Mouse (Mus musculus) embryonic facial prominence, embryonic 11.5 days (tissue): ENCODE measurements around the gene Mrps7. TPM values are rescaled to one million over a fixed set of nuclear protein-coding genes. Genes with fewer than 3 reads are reported as not detected.
"Not testable (repeated sequence)": the region's sequence is repeated elsewhere in the genome, so short reads cannot be mapped to it uniquely, and the experiment has no call there.

Experiments used
- ATAC-seq: fragments of 200-750 bp; cut with Nextera tagmentation; replicated peaks from 2 replicates; pipeline ENCODE4 v1.8.0; 2017; ENCODE audit warnings: low read depth; ENCODE audit not compliant: insufficient number of reproducible peaks, low FRiP score, low TSS enrichment
- DNase-seq: peaks from one replicate; pipeline ENCODE4 v3.0.0-alpha.2; 2015; ENCODE audit warnings: low spot score
- H3K27ac ChIP-seq: fragments of 300-500 bp; sonication (generic); replicated peaks from 2 replicates; pipeline ENCODE4 v1.5.1; 2014; ENCODE audit warnings: mild to moderate bottlenecking, low read depth, low read length, control low read depth
- H3K27me3 ChIP-seq: fragments of 300-500 bp; sonication (generic); 2 replicates; pipeline ENCODE4 v1.6.1; 2014; ENCODE audit warnings: mild to moderate bottlenecking, low read length, moderate library complexity, mixed read lengths; ENCODE audit not compliant: control insufficient read depth, insufficient read depth
- H3K36me3 ChIP-seq: fragments of 300-500 bp; sonication (generic); replicated peaks from 2 replicates; pipeline ENCODE4 v1.6.1; 2014; ENCODE audit warnings: low read depth, mild to moderate bottlenecking, low read length, moderate library complexity, mixed read lengths; ENCODE audit not compliant: control insufficient read depth, insufficient read depth
- H3K4me1 ChIP-seq: fragments of 300-500 bp; sonication (generic); 2 replicates; pipeline ENCODE4 v1.6.1; 2014; ENCODE audit warnings: low read length, mixed read lengths; ENCODE audit not compliant: control insufficient read depth, insufficient read depth
- H3K4me2 ChIP-seq: fragments of 300-500 bp; sonication (generic); 2 replicates; pipeline ENCODE4 v1.6.1; 2014; ENCODE audit warnings: low read depth, mild to moderate bottlenecking, control low read depth, low read length, moderate library complexity
- H3K4me3 ChIP-seq: fragments of 300-500 bp; sonication (generic); 2 replicates; pipeline ENCODE4 v1.5.1; 2014; ENCODE audit warnings: low read depth, low read length, control low read depth
- H3K9ac ChIP-seq: fragments of 300-500 bp; sonication (generic); replicated peaks from 2 replicates; pipeline ENCODE4 v1.6.1; 2014; ENCODE audit warnings: mild to moderate bottlenecking, control low read depth, low read length
- H3K9me3 ChIP-seq: fragments of 300-500 bp; sonication (generic); replicated peaks from 2 replicates; pipeline ENCODE4 v1.6.1; 2016; ENCODE audit warnings: mild to moderate bottlenecking, low read length, inconsistent platforms, mixed read lengths; ENCODE audit not compliant: control insufficient read depth
- WGBS: fragments of 180-500 bp; shearing (Covaris S2); extraction: QIAGEN DNeasy Blood & Tissue Kit; methylation state at CpG from one replicate; pipeline ENCODE4 v1.1.7; 2014; 5-methylcytosine and 5-hydroxymethylcytosine counted together
- polyA plus RNA-seq: library from polyadenylated mRNA; unstranded; fragments of >200 nt; fragmentation: Nextera tagmentation; extraction: Ambion mirVana; gene quantifications from 2 replicates; pipeline ENCODE4 v1.2.1, GENCODE M21; 2014

Mrps7 gene
- polyA plus RNA-seq, 1 experiment from 2014 or later: 110 TPM

GRCm38 (mm10) chr11:115641664-115642036 is 37.9 kb downstream of the Mrps7 start:
- Histone ChIP-seq H3K27ac (no peak overlapping the region), H3K9me3 (no peaks in the 10 kb centered on the region), H3K36me3 (no peaks in the 10 kb centered on the region), H3K4me3 (no peak overlapping the region), H3K4me1 (no peaks in the 10 kb centered on the region), H3K27me3 (no peaks in the 10 kb centered on the region), H3K9ac (no peak overlapping the region), H3K4me2 (no peak overlapping the region)
- DNase-seq (no peak), ATAC-seq (no peak)
- 82% methylated on average over 4 of the region's 4 CpGs for WGBS

DNA sequence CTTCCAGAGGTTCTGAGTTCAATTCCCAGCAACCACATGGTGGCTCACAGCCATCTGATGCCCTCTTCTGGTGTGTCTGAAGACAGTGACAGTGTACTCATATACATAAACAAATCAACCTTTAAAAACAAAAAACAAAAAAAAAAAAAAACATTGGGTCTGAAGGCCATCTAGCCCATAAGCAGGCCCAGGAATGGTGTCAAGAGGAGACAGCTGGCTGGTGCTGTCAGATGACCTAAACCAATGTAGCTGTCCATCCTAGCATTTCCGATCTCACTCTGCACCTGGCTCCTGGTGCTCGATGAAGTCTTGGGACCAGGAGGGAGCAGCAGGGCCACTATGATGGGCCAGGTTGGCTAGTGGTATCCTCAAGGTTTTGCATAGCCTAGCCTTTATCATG is 39.0 kb downstream of the Mrps7 start:
- DNase-seq: no peak
- Histone ChIP-seq H3K27me3 (no peaks in the 10 kb centered on the region), H3K4me2 (no peak overlapping the region), H3K27ac (no peak overlapping the region), H3K36me3 (no peaks in the 10 kb centered on the region), H3K9me3 (no peaks in the 10 kb centered on the region), H3K4me1 (no peaks in the 10 kb centered on the region), H3K4me3 (no peak overlapping the region), H3K9ac (no peak overlapping the region)
- no peak for ATAC-seq
- 98% methylated on average over 2 of the region's 2 CpGs for WGBS

- WGBS: 80% methylated on average over 10 of the region's 10 CpGs
- Histone ChIP-seq H3K4me2 (no peak overlapping the region), H3K27me3 (no peaks in the 10 kb centered on the region), H3K36me3 (no peaks in the 10 kb centered on the region), H3K4me3 (no peak overlapping the region), H3K9ac (no peak overlapping the region), H3K27ac (no peak overlapping the region), H3K9me3 (no peaks in the 10 kb centered on the region), H3K4me1 (no peaks in the 10 kb centered on the region)
- ATAC-seq (no peak), DNase-seq (no peak)
Measured at GRCm38 (mm10) chr11:115643265-115643664, 39.5 kb downstream of the Mrps7 start.

GRCm38 (mm10) chr11:115644308-115644707 is 40.6 kb downstream of the Mrps7 start:
- no peak for DNase-seq
- ATAC-seq: no peak
- no peaks in the 10 kb centered on the region for H3K27me3 ChIP-seq
- no peaks in the 10 kb centered on the region for H3K9me3 ChIP-seq
- H3K36me3 ChIP-seq: no peaks in the 10 kb centered on the region
- H3K4me2 ChIP-seq: no peak overlapping the region
- H3K27ac ChIP-seq: no peak overlapping the region
- H3K4me1 ChIP-seq: no peaks in the 10 kb centered on the region
- no peak overlapping the region for H3K4me3 ChIP-seq
- 95% methylated on average over 13 of the region's 13 CpGs for WGBS
- H3K9ac ChIP-seq: no peak overlapping the region

GRCm38 (mm10) chr11:115645498-115645897 is 41.8 kb downstream of the Mrps7 start:
- ATAC-seq, H3K4me1 ChIP-seq, DNase-seq, H3K9me3 ChIP-seq, H3K4me2 ChIP-seq, H3K36me3 ChIP-seq, H3K27me3 ChIP-seq, H3K27ac ChIP-seq, H3K9ac ChIP-seq, H3K4me3 ChIP-seq: not testable (repeated sequence)
- WGBS: 76% methylated on average over 14 of the region's 14 CpGs

- no peaks in the 10 kb centered on the region for H3K27me3 ChIP-seq
- no peak overlapping the region for H3K9ac ChIP-seq
- H3K27ac ChIP-seq: no peak overlapping the region
- ATAC-seq (no peak), DNase-seq (no peak)
- no peaks in the 10 kb centered on the region for H3K4me1 ChIP-seq
- no peaks in the 10 kb centered on the region for H3K36me3 ChIP-seq
- no peak overlapping the region for H3K4me3 ChIP-seq
- no peaks in the 10 kb centered on the region for H3K9me3 ChIP-seq
- no peak overlapping the region for H3K4me2 ChIP-seq
- WGBS: 93% methylated on average over 9 of the region's 9 CpGs
Measured at GRCm38 (mm10) chr11:115646439-115646838, 42.7 kb downstream of the Mrps7 start.

DNA sequence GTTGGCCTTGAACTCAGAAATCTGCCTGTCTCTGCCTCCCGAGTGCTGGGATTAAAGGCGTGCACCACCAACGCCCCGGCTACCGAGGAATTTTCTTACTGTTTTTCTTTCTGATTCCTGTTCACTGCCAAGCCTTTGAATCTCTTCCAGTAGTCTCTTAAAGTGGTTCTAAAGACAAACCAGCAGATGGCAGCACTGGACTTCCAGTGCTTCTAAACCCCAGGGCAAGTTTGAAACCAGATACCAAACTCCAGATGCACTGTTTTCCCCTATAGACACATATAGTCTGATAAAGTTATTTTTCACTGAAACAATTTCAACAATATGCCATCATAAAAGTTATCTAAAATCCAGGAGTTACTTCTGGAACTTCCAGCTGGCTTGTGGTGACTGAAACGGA is 43.7 kb downstream of the Mrps7 start:
- Histone ChIP-seq H3K4me3 (no peak overlapping the region), H3K36me3 (no peaks in the 10 kb centered on the region), H3K27ac (no peak overlapping the region), H3K27me3 (no peaks in the 10 kb centered on the region), H3K4me1 (no peaks in the 10 kb centered on the region), H3K9ac (no peak overlapping the region), H3K9me3 (no peaks in the 10 kb centered on the region), H3K4me2 (no peak overlapping the region)
- DNase-seq: peak; percentile 87
- WGBS: 60% methylated on average over 6 of the region's 6 CpGs
- no peak for ATAC-seq

DNA sequence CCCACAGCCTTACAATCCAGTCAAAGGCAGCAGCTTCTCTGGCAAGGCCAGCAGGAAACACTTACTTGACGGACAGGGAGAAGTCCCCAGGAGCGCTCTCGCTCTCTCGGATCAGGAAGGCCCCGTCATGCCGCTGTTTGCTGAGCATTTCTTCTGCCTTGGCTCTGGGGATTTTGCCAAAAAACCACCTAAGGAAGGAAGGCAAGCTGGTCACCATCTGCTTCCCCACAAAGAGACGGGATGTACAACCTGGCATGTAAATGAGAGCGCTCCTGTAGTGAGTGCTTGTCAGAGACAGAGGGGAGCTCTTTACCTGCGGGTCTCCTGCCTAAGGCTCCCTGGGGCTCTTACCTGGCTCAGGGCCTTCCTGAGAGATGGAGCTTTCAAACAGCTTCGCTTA is 46.0 kb downstream of the Mrps7 start:
- no peak overlapping the region for H3K4me3 ChIP-seq
- H3K9me3 ChIP-seq: no peaks in the 10 kb centered on the region
- no peak overlapping the region for H3K9ac ChIP-seq
- H3K27me3 ChIP-seq: no peaks in the 10 kb centered on the region
- 64% methylated on average over 10 of the region's 10 CpGs for WGBS
- ATAC-seq (no peak), DNase-seq (no peak)
- H3K36me3 ChIP-seq: no peaks in the 10 kb centered on the region
- no peak overlapping the region for H3K4me2 ChIP-seq
- no peaks in the 10 kb centered on the region for H3K4me1 ChIP-seq
- no peak overlapping the region for H3K27ac ChIP-seq
